Mouse (Mus musculus) CH12.LX (cell line): Measurements from ENCODE around the gene Ccdc148. TPM values are rescaled to one million over a fixed set of nuclear protein-coding genes. Genes with fewer than 3 reads are reported as not detected.

ENCODE experiments used
- DNase-seq: peaks from one replicate; pipeline ENCODE4 v3.0.0-alpha.2; 2013; ENCODE audit errors: extremely low read depth
- H3K27ac ChIP-seq: 2 replicates; pipeline ENCODE4 v1.5.1; 2012; ENCODE audit warnings: low read depth, mild to moderate bottlenecking, control low read depth, moderate library complexity; ENCODE audit not compliant: insufficient read depth
- H3K27me3 ChIP-seq: replicated peaks from 2 replicates; pipeline ENCODE3; 2012; ENCODE audit warnings: inconsistent platforms
- H3K36me3 ChIP-seq, 2 experiments: replicated peaks in 1 of 2; 2 replicates each; pipeline versions ENCODE3 to v1.6.1; 2012; ENCODE audit warnings: inconsistent platforms in 1 of 2, low read length in 1 of 2, mild to moderate bottlenecking in 1 of 2, mixed read lengths in 1 of 2, moderate library complexity in 1 of 2; ENCODE audit not compliant: control insufficient read depth in 1 of 2, insufficient read depth in 1 of 2
- H3K4me1 ChIP-seq, 2 experiments: 2 replicates each; pipeline ENCODE4 v1.6.1; 2012; ENCODE audit warnings: inconsistent platforms in 1 of 2, moderate library complexity in 1 of 2; ENCODE audit not compliant: insufficient read depth in 2 of 2, control insufficient read depth in 1 of 2
- H3K4me2 ChIP-seq: 2 replicates; pipeline ENCODE4 v1.6.1; 2012; ENCODE audit warnings: low read depth, mild to moderate bottlenecking, control low read depth; ENCODE audit not compliant: poor library complexity, insufficient read depth, severe bottlenecking
- H3K4me3 ChIP-seq, 3 experiments: fragments of 150-350 bp in 1 of 3; sonication (generic) in 1 of 3; replicated peaks in 1 of 3; 2 replicates each; pipeline versions ENCODE3 to v1.5.1; 2011 to 2012; ENCODE audit warnings: low read depth in 2 of 3, low read length in 2 of 3, mild to moderate bottlenecking in 2 of 3, moderate library complexity in 2 of 3, control low read depth in 1 of 3, improper control_type of control experiment in 1 of 3, inconsistent platforms in 1 of 3, mixed read lengths in 1 of 3; ENCODE audit not compliant: poor library complexity in 1 of 3
- H3K79me2 ChIP-seq: replicated peaks from 2 replicates; pipeline ENCODE4 v1.6.1; 2012; ENCODE audit warnings: mild to moderate bottlenecking, moderate library complexity; ENCODE audit not compliant: control insufficient read depth, poor library complexity, insufficient read depth, severe bottlenecking; ENCODE audit errors: extremely low read depth
- H3K9ac ChIP-seq: 2 replicates; pipeline ENCODE4 v1.6.1; 2012; ENCODE audit warnings: low read depth, mild to moderate bottlenecking, control low read depth, moderate library complexity; ENCODE audit not compliant: insufficient read depth
- H3K9me3 ChIP-seq: replicated peaks from 2 replicates; pipeline ENCODE3; 2012; ENCODE audit warnings: low read length, inconsistent platforms, mixed read lengths
- CTCF ChIP-seq, 2 experiments: IDR thresholded peaks in 1 of 2; conservative IDR thresholded peaks in 1 of 2; 2 replicates each; pipeline ENCODE4 v1.5.1; 2011 to 2012; ENCODE audit warnings: low read depth in 2 of 2, low read length in 2 of 2, improper control_type of control experiment in 1 of 2, inconsistent platforms in 1 of 2, mild to moderate bottlenecking in 1 of 2, moderate library complexity in 1 of 2
- ELF1 ChIP-seq: IDR thresholded peaks from 2 replicates; pipeline ENCODE4 v1.6.1; 2014; ENCODE audit warnings: low read depth, mild to moderate bottlenecking, inconsistent platforms, low read length, improper control_type of control experiment
- EP300 ChIP-seq: IDR thresholded peaks from 2 replicates; pipeline ENCODE4 v1.6.1; 2011; ENCODE audit warnings: low read length, improper control_type of control experiment
- HCFC1 ChIP-seq: IDR thresholded peaks from 2 replicates; pipeline ENCODE4 v1.6.1; 2012; ENCODE audit warnings: low read depth, mild to moderate bottlenecking, inconsistent platforms, low read length, improper control_type of control experiment
- JUN ChIP-seq: IDR thresholded peaks from 2 replicates; pipeline ENCODE4 v1.6.1; 2011; ENCODE audit warnings: low read depth, mild to moderate bottlenecking, low read length, improper control_type of control experiment, moderate library complexity; ENCODE audit not compliant: insufficient read depth
- MAX ChIP-seq: IDR thresholded peaks from 2 replicates; pipeline ENCODE4 v1.6.1; 2011; ENCODE audit warnings: low read length, improper control_type of control experiment
- MXI1 ChIP-seq: IDR thresholded peaks from 2 replicates; pipeline ENCODE4 v1.6.1; 2011; ENCODE audit warnings: mild to moderate bottlenecking, low read depth, low read length, improper control_type of control experiment
- MYC ChIP-seq: IDR thresholded peaks from 2 replicates; pipeline ENCODE4 v1.6.1; 2011; ENCODE audit warnings: low read depth, mild to moderate bottlenecking, improper control_type of control experiment, low read length
- NRF1 ChIP-seq: IDR thresholded peaks from 2 replicates; pipeline ENCODE4 v1.6.1; 2014; ENCODE audit warnings: low read depth, mild to moderate bottlenecking, inconsistent platforms, low read length, improper control_type of control experiment, moderate library complexity
- PAX5 ChIP-seq: IDR thresholded peaks from 2 replicates; pipeline ENCODE4 v1.6.1; 2012; ENCODE audit warnings: low read length, inconsistent platforms, mixed read lengths
- POLR2A ChIP-seq: IDR thresholded peaks from 2 replicates; pipeline ENCODE4 v1.6.1; 2011; ENCODE audit warnings: low read depth, mild to moderate bottlenecking, improper control_type of control experiment, low read length
- POLR2AphosphoS2 ChIP-seq: IDR thresholded peaks from 2 replicates; pipeline ENCODE4 v1.6.1; 2011; ENCODE audit warnings: low read depth, low read length, improper control_type of control experiment
- RAD21 ChIP-seq: IDR thresholded peaks from 2 replicates; pipeline ENCODE4 v1.6.1; 2011; ENCODE audit warnings: low read depth, mild to moderate bottlenecking, low read length, improper control_type of control experiment, moderate library complexity
- TBP ChIP-seq: conservative IDR thresholded peaks from 2 replicates; pipeline ENCODE4 v1.6.1; 2011; ENCODE audit warnings: low read depth, low read length, improper control_type of control experiment
- ZC3H11A ChIP-seq: IDR thresholded peaks from 2 replicates; pipeline ENCODE4 v1.6.1; 2012; ENCODE audit warnings: low read depth, mild to moderate bottlenecking, inconsistent platforms, low read length, improper control_type of control experiment
- ZKSCAN1 ChIP-seq: IDR thresholded peaks from 2 replicates; pipeline ENCODE4 v1.6.1; 2012; ENCODE audit warnings: low read depth, inconsistent platforms, low read length, improper control_type of control experiment, borderline replicate concordance
- dilution Hi-C: fragments of 300-500 bp; cut with MboI; formaldehyde crosslinking; loops from 2 replicates; pipeline ENCODE4 v1.14.3; 2020; ENCODE audit warnings: low sequenced_read_pairs; ENCODE audit not compliant: extremely low pct_unique_long_range_greater_than_20kb, extremely low pct_ligation_motif_present
- in situ Hi-C: fragments of 300-500 bp; cut with MboI; formaldehyde crosslinking; loops from 3 replicates; pipeline ENCODE4 v1.14.3; 2019; ENCODE audit warnings: low sequenced_read_pairs, low pct_ligation_motif_present, low pct_unique_long_range_greater_than_20kb, mixed read lengths
- polyA plus RNA-seq: library from polyadenylated mRNA; unstranded; fragments of >175 nt; gene quantifications from 2 replicates; pipeline ENCODE4 v1.2.1, GENCODE M21; 2012; ENCODE audit warnings: low read depth; ENCODE audit not compliant: insufficient read length
- total RNA-seq, 2 experiments: library from RNA; depleted of rRNA; stranded (reverse); fragments of 300-350 nt in 1 of 2; fragments of >200 nt in 1 of 2; gene quantifications; 2 replicates each; pipeline ENCODE4 v1.2.3; 2012 to 2014

Gene Ccdc148
- total and polyA plus RNA-seq, 3 experiments = not detected

DNA sequence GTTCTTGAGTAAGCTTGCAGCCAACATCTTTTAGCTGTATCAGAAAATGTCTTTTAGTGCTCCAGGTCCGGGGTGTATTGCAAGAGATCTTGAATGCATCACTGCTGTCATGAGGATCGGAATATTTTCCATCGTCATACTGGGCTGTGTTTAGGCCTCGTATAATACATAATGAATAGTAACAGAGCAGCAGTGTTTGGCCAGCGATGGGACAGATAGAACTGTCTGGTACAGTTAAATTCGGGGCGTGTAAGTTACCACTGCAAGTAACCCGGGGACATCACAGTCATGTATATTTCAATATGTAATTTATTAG is 1.8 kb upstream of the Ccdc148 start:
- dilution Hi-C loops = no loop called here
- Histone ChIP-seq H3K4me3 (no peak overlapping the region), H3K4me1 (no peaks in the 10 kb centered on the region), H3K4me2 (no peak overlapping the region), H3K79me2 (no peaks in the 10 kb centered on the region), H3K36me3 (no peaks in the 10 kb centered on the region), H3K27me3 (no peaks in the 10 kb centered on the region), H3K9ac (no peak overlapping the region), H3K27ac (no peak overlapping the region), H3K9me3 (peaks cover 62% of the 10 kb centered on the region)
- TF ChIP-seq ZKSCAN1 (no peak), MAX (no peak), POLR2AphosphoS2 (no peak), MXI1 (no peak), MYC (no peak), RAD21 (no peak), NRF1 (no peak), POLR2A (no peak), CTCF (conservative IDR thresholded peaks at IDR 0.05 in 1 of 2, IDR thresholded peaks at IDR 0.05 in 1 of 2; ENCODE audit: low read depth in 2 of 2, low read length in 2 of 2) (no peak), JUN (no peak), PAX5 (no peak), ZC3H11A (no peak), TBP (no peak), EP300 (no peak)
- in situ Hi-C loops = no loop called here
- no peak for DNase-seq

DNA sequence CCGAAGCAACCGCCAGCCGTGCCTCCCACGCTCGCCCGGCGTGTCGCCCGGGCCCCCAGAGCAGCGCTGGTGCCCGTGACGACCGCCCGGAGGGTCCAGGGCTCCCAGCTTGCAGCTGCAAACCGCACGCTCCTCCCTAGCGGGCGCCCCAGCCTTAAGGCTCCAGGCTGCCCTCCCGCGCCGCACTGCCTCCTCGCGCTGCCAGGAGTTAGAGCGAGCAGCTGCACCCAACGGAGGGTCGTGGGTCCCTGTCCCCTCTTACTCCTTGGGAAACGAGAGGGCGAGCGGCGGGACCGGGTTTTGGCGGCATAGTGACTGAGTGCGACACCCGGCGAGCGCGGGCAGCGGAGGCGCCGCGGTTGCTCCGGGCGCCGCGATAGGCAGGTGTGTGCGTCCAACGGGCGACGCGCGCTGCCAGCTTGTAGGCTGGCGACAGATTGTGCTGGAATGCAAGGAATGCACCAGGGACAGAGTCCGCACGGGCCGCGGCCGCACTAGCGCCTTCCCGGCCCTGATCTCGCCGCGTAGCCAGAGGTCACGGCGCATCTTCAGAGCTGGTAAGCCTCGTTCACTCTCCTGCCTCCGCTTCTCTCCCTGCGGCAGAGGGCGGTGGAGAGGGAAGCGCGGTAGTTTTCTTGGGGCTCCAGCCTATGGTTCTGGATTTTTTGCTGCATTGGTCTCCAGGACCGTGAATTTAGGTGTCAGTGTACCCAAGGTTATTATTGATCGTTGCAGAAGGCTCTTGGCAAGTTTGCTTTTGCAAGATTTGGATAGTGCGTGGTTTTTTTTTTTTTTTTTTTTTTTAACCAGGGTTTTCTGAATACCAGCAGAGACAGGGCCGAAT is 1.2 kb upstream of the Ccdc148 start:
- Histone ChIP-seq H3K79me2 (no peaks in the 10 kb centered on the region), H3K4me1 (no peaks in the 10 kb centered on the region), H3K27ac (no peak overlapping the region), H3K4me3 (no peak overlapping the region), H3K27me3 (no peaks in the 10 kb centered on the region), H3K36me3 (no peaks in the 10 kb centered on the region), H3K9ac (no peak overlapping the region), H3K4me2 (no peak overlapping the region), H3K9me3 (peaks cover 60% of the 10 kb centered on the region)
- in situ Hi-C loops = no loop called here
- TF ChIP-seq POLR2A (no peak), MAX (no peak), HCFC1 (no peak), ELF1 (no peak)
- dilution Hi-C loops = no loop called here
- DNase-seq = no peak
